Mouse (Mus musculus): ENCODE results near the gene Sfn.
"Not testable (repeated sequence)": the region's sequence is repeated elsewhere in the genome, so short reads cannot be mapped to it uniquely, and the experiment has no call there.

- not testable (repeated sequence) for TF ChIP-seq EP300 (optimal IDR thresholded peaks at IDR 0.05); CTCF (IDR thresholded peaks at IDR 0.05; ENCODE audit: low read depth)
Measured at GRCm38 (mm10) chr4:133649464-133649863, 47.5 kb upstream of the Sfn start.

Data from stomach, postnatal 0 days (tissue).